Mouse (Mus musculus) left cerebral cortex, adult 18-20 months (tissue): ENCODE data around the gene Arid3a. TPM values are rescaled to one million over a fixed set of nuclear protein-coding genes. Genes with fewer than 3 reads are reported as not detected.

ENCODE experiments used
- DNase-seq, 2 experiments: peaks; one replicate each; pipeline ENCODE4 v3.0.0; 2021 to 2022; ENCODE audit warnings: low spot score in 2 of 2, mixed read lengths in 1 of 2
- total RNA-seq, 2 experiments: library from RNA; stranded (reverse); gene quantifications; 2 replicates each; pipeline ENCODE4 v1.2.3; 2021

Arid3a gene
- total RNA-seq, 2 experiments from 2014 or later, result 5.6 to 7.2 TPM

DNA sequence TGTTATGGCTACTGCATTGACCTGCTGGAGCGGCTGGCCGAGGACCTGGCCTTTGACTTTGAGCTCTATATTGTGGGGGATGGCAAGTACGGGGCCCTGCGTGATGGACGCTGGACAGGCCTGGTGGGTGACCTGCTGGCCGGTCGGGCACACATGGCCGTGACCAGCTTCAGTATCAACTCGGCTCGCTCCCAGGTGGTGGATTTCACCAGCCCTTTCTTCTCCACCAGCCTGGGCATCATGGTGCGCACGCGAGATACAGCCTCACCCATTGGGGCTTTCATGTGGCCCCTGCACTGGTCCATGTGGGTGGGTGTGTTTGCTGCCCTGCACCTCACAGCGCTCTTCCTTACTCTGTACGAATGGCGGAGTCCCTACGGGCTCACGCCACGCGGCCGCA is 47.2 kb downstream of the Arid3a start:
- DNase-seq, result no peak

DNA sequence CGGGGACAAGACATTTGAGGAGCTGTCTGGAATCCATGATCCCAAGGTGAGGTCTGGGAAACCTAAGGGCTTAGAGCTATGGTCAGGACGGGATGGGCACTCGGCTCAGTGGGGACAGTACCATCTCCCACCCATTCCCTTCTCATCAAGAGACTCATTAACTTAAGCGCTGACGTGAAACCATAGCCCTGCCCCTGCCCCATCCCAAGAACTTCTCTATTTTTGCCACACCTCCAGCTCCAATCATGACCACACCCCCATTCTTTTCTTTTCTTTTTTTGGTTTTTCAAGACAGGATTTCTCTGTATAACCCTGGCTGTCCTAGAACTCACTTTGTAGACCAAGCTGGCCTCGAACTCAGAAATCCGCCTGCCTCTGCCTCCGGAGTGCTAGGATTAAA is 47.8 kb downstream of the Arid3a start:
- no peak for DNase-seq

DNA sequence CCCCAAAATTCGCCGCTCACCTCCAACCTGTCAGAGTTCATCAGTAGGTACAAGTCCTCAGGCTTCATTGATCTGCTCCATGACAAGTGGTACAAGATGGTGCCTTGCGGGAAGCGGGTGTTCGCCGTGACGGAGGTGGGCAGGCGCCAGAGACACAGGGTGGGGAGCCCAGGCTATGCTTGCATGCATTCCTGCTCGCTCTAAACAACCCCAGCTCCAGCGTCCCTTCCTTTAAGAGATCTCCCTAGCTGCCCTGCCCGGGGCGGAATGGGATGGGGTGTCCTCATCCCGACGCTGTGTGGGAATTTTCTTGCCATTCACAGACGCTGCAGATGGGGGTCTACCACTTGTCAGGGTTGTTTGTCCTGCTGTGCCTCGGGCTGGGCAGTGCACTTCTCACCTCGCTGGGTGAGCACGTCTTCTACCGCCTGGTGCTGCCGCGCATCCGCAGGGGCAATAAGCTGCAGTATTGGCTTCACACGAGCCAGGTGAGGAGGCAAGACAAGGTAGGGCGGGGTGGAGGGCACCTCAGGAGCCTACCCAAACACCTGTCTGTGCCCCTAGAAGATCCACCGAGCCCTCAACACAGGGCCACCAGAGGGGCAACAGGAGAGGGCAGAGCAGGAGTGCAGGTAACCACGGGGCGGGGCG is 49.4 kb downstream of the Arid3a start:
- DNase-seq, result no peak

DNA sequence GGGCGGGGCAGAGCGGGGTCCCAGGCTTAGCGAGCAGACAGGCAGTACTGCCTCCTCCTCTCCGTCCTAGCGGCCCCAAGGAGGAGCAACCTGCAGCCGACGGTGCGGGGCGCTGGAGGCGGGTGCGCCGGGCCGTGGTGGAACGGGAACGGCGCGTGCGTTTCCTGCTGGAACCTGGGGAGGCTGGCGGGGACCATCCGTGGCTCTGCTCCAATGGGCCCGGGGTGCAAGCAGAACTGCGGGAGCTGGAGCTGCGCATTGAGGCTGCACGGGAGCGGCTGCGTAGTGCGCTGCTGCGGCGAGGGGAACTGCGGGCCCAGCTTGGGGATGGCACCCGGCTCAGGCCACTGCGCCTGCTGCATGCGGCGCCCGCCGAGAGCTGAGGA is 49.9 kb downstream of the Arid3a start:
- no peak for DNase-seq

DNA sequence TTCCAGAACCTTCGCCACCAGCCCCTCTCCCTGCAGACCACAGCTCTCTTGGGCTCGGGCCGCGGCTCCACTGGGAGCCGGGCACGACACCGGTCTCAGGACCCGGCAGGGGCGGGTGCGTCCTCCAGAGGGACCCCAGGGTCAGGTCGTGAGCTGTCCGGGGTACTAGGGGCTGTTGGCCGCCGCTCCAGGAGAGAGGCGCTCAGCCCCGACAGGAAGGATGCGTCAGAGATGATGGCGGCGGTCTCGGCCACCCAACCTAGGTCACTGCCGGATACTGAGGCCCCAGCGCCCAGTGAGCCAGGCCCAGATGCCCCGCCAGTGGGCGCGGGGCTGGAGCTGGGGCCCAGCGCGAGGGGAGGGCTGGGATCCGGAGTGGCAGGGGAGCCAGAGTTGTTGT is 50.5 kb downstream of the Arid3a start:
- DNase-seq, result no peak

DNA sequence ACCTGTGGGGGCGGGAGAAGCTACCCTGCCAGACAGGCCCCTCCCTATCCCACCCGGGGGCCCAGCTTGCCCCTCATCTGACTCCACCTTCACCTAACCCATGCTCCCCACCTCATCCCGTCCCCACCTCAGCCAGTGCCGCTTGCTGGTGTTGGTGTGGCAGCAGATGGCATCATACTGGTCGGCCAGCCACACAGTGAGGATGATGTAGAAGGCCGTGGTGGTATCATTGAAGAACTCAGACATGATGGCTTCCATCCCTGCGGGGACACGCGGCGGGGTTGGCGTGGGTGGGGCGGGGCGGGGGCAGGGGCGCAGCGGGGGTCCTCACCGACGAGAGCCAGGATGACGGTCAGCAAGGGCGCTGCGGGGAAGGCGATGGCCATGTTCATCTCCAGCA is 51.2 kb downstream of the Arid3a start:
- DNase-seq, result no peak

DNA sequence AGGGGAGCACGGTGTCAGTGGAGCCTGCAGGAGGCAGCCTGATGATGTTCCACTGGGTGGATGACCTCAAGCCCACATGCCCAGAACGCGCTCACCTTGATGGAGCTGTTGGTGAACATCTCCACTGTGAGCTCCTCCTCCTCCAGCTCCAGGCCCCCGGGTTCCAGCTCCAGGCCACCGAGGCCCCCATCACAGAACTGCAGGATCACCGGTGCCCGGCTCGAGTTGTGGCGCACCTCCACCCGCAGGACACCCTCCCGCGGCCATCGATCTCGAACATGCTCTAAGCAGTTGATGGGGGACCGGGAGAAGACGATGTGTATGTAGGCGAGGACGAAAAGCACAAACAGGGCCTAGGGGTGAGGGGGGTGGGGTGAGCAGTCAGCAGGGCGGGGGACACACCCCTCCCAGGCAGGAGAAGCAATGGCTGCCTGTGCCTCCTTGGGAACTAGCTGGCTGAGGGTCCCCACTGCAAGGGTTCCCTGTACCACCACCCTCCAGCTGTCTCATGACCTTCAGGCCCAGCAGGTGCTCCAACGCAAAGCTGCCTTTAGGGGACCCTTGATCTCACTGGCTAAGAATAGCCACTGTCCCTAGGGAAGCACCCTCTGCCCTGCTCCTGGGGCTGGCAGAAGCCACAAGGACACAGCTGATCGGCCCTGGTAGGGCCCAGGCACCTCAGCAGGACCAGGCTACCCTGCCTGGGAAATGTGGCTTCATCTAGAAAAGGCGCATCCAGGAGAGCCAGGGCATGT is 52.7 kb downstream of the Arid3a start:
- no peak for DNase-seq

DNA sequence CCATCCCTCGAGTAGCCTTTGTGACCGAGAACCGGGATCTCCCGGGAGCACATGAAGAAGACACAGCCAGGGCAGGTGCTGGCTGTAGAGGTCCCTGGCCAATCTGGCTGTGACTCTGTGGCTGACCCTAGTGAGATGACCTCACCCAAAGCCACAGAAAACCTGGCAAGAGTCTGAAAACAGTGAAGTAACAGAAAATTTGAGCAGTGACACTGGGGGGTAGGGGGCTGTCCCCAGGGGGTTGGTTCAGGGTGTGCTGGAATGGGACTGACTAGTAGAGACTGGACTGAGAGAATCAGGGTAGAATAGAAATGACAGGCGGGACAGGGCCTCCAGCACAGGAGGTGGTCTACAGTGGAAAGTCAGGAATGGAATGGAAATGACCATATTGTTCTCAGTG is 56.4 kb downstream of the Arid3a start:
- no peak for DNase-seq

DNA sequence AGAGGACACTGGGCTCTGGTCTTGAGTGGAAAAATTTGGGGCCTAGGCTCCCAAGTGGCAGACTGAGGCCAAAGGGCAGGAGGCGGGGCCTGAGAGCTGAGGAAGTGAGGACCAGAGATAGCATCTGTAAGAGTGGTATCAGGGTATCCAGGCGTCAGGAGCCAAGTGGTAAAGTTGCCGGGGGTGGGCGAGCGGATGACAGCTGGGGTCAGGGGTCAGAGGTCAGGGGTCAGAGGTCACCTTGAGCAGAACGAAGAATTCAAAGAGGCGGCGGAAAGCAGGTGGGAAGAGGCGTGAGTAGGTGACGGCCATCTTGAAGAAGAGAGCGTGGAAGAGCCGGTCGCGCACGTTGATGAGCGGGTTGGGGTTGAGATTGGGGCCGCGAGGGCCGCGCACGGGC is 56.8 kb downstream of the Arid3a start:
- peak; percentile 57 to 68 for DNase-seq

DNA sequence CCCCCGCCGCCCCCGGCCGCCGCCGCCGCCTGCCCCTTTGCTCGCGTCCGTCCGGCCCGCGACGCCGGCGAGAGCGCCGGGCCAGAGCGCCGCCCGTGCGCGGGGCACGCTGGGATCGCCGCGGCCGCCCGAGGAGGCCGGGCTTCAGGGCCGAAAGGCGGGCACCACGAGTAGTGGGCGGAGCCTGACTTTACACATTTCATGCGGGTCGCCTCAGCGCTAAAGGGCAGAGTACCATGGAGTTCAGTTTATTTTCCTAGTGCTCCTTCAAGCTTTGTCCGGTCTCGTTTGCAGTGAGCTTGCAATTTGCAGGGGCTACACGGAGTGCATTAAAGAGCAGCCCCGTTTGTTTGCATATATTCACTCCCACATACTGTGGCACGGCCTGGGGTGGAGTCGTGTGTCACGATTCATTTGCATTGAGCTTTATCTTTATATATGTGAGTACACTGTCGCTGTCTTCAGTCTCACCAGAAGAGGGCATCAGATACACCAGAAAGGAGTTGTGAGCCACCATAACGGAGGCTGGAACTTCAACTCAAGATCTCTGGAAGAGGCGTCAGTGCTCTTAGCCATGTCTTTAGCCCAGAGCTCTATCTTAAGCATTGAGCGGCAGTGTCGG is 57.5 kb downstream of the Arid3a start, which contains the start of gene Tmem259:
Gene Tmem259 (minus strand): TSS at position 136 of the 622 bp plus-strand sequence.
- peak; percentile 81 to 89 for DNase-seq

DNA sequence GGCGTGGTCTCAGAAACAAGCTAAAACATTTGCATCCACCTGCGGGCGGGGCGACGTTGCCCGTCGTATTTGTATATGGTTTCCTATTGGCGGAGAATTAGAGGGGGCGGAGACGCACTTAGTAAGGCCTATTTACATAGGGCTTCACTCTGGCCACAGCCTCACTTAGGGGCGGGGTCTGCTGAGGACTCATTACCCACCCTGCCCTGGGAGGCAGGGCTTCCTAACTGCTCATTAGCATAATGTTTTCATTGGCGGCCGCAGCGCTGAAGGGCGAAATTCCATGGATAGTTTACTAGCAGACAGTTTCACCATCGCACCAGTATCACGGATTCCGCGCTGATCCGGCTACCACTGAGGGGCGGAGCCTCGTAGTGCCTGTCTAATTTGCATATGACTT is 58.0 kb downstream of the Arid3a start:
- peak; percentile 89 to 96 for DNase-seq

DNA sequence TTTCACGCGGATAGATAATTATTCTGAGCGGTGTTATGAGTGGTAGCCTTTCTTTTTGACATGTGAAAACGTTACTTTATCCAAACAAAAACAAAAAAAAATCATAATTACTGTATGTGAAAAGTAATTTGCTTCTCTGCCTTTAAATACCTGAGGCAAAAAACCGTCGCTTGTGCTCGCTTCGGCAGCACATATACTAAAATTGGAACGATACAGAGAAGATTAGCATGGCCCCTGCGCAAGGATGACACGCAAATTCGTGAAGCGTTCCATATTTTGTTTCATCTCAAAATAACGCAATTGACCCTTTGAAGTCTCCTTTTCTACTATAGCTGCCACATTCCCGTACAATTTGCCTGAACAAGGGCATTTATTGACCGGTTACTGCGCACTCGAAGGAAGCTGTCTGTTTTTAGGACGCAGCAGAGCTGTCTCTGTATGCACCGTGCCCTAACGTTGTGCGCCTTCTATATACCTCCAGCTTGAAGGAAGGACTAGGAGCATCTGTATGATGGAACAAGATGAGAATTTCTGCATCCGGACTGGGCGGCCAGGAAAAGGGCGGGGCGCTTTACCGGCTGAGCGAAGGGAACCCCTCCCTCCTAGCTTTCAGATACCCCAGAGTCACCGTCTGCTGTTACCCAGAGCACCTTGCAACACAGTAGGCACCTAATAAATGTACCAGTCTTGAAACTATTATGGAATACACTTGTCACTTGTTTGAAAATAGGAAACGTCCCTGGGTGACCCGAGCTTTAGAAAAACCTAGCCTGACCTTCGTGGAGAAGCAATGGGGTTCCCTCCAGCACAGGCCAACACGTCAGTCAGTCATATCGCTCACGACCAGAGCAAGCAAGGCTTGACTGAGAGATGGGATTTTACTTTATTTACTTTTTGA is 58.7 kb downstream of the Arid3a start:
- peak; percentile 56 to 60 for DNase-seq

DNA sequence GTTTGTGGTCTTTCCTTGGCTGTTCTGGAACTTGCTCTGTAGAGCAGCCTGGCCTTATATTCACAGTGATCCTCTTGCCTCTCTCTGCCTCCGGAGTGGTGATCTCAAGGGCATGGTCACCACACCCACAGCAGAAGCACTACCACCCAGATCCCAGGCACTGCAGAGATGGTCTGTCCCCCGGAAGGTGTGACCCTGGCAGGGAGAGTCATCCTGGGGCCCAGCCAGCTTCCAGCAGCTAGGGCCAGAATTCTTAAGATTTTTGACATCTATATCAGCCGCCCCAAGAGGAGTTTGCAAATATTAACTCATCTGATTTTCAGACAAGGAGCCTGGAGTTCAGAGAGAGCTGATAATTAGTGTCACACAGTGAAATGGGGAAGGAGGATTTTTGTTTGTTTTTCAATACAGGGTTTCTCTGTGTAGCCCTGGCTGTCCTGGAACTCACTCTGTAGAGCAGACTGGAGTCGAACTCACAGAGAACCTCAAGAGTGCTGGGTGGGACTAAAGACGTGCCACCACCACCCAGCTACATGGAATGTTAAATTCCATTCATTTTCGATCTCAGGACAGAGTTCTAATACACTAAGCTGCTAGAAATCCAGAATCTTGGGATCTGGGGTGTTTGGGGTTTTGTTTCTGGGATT is 59.5 kb downstream of the Arid3a start:
- DNase-seq, result no peak

DNA sequence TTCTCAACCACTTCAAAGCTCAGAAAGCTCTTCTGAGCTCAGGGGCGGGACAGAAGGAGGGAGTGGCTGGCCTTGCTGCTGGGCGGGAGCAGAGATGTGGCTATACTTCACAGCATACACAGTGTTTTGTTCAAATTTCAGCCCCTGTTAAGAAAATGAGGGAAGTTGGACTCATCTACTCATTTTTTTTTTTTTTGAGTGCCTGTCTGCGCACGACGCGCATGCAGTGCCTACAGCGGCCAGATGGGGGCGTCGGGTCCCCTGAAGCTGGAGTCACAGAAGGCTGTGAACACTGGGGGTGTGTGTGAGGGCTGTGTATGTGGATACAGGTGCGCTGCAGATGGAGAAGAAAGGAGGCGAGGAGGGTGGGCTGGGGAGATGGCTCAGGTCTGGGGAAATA is 60.1 kb downstream of the Arid3a start:
- DNase-seq, result peak; percentile 80 to 89

DNA sequence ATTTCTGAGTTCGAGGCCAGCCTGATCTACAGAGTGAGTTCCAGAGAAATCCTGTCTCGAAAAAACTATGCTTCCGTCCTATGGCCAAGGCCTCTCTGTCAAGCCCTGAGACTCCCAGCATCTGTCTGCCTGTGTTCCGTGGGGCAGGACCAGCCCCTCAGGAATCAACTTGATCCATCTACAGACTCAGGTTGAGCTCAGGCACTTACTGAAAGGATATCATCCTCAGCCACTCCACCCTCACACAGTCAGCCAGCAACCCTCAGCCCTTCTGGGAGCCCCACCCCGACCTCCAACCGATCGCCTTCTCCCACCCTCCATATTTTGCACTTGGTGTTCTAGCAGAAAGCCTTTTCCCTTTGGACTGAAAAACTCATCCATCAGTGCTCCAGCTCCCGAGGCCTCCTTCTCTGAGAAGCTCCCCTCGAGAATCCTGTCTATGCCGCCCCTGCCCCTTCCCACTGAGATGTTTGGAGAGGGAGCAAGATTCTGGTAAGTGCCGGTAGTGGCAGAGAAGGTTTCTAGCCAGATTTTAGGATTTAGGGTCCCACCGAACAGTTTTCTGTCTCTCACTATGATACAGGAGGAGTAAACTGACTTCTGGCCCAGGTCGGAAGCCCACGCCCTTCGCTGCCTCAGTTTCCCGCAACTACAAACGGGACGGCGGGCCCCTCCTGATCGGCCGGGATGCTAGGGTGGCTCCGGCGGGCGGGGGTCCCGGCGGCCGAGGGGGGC is 61.1 kb downstream of the Arid3a start:
- no peak for DNase-seq

DNA sequence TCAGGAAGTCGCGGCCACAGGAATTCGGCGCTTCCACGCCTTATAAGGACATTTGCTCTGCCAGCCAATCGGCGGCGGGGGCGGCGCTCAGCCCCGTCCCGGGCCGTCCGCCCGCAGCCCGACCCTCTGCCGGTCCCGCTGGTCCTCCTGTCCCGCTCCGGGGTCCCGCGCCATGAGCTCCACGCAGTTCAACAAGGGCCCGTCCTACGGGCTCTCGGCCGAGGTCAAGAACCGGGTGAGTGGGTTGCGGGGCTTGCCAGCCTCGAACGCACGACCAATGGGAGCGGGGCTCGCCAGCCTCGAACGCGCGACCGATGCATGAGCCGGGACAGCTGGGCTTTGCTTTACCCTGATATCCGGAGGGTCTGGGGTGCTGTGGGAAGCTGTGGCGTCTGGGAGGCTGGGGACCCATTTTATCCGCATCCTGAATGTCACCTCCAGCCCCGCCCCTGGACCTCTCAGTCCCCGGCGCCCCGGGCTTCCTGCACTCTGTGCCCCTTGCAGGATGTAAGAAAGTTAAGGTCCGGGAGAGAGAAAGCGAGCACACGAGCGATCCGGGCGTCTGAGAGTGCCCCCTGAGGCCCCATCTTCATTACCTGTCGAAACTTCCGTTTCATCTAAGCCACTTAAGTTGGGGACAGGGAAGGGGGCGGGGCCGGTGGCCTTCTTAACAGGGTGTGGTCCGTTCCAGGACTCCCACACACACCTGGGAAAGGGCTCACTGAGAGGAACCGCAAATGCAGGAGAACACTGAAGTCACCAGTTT is 61.8 kb downstream of the Arid3a start, which contains the start of gene Cnn2:
Gene Cnn2 (plus strand): TSS at position 79 of the 766 bp plus-strand sequence.
- no peak for DNase-seq

DNA sequence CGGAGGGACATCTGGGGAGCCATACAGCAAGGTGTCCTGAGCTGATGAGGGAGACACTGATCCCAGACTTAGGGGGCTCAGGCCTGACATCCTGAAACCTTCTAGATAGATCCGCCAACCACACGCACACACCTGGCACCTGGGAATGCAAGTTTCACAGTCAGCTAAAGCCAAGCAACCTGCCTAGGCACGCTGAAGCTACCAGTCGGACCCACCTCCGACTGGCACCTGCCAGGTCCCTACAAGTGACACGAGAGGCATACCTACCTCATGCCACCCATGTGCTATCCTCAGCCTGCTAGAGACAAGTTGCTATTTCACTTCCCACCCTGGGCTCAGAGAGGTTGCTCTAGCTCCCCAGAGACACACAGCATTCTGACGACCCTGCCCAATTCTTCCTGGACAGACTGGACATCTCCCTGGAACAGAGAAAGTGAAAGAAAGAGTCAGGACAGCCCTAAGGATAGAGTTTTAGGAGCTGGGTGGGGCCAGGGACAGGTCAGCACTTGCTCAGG is 62.5 kb downstream of the Arid3a start:
- no peak for DNase-seq

DNA sequence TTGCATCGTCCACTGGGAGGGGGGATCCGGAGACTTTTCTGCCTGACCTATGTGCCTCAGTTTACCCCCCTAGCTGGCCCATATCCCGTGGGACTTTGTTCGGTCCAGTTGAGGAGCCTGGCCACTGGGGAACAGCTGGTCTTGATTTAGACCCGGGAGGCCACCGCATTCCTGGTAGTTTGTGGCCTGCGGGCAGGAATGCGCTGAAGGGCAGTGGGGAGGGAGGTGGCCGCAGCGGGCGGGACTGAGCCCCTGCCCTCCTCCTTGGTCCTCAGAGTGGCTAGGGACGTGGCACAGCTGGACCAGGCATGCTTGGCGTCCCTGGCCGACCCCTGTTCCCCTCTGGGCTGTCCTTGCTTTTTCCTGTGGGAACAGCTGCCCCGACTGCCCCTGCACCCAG is 63.0 kb downstream of the Arid3a start:
- DNase-seq, result no peak

DNA sequence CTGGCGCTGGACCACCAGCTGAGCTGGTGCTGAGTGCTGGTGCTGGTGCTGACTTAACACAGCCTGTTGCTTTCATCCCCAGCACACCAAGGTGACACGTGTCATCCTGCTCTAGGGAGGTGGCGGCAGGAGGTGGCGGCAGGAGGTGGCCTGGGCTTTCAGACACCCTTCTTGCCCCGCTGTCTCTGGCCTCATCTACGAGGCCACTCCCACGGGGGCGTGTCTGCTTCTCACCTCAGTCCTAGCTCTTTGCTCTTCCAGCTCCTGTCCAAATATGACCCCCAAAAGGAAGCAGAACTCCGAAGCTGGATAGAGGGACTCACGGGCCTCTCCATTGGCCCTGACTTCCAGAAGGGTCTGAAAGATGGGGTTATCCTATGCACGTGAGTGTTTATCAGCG is 64.3 kb downstream of the Arid3a start:
- DNase-seq, result no peak
